Mouse (Mus musculus) retina, postnatal 1 day (tissue): ENCODE measurements at regions not wholly inside any gene's neighbourhood (a gene's known extent, or its start where the extent isn't known, plus 50 kb on each side); places are given as distances from the start of the nearest gene placed in this dataset.
A peak's percentile ranks its signal among the peaks of the same experiment; 100 is the strongest.

Experiments used
- DNase-seq: peaks from one replicate; pipeline ENCODE4 v3.0.0-alpha.2; 2012

GRCm38 (mm10) chr1:127009699-127010098 lies 179.1 kb upstream of the Nckap5 start:
- DNase-seq: no peak

GRCm38 (mm10) chr1:127001700-127002099 lies 171.1 kb upstream of the Nckap5 start:
- no peak for DNase-seq

GRCm38 (mm10) chr1:126993061-126993640 lies 162.6 kb upstream of the Nckap5 start:
- DNase-seq: peak; percentile 84

GRCm38 (mm10) chr1:126992441-126992840 lies 161.8 kb upstream of the Nckap5 start:
- no peak for DNase-seq

- peak; percentile 6 for DNase-seq
Observed at GRCm38 (mm10) chr1:126982805-126983204, 152.2 kb upstream of the Nckap5 start.

- no peak for DNase-seq
Observed at GRCm38 (mm10) chr1:126980311-126980710, 149.7 kb upstream of the Nckap5 start.

GRCm38 (mm10) chr1:126973871-126974270 lies 143.3 kb upstream of the Nckap5 start:
- no peak for DNase-seq

- DNase-seq: peak; percentile 35
Observed at GRCm38 (mm10) chr1:126971777-126972421, 141.3 kb upstream of the Nckap5 start.

- DNase-seq: no peak
Observed at GRCm38 (mm10) chr1:126971118-126971517, 140.5 kb upstream of the Nckap5 start.

GRCm38 (mm10) chr1:126966394-126966793 lies 135.8 kb upstream of the Nckap5 start:
- DNase-seq: peak; percentile 16

GRCm38 (mm10) chr1:126955839-126956720 lies 125.5 kb upstream of the Nckap5 start:
- DNase-seq: no peak

- no peak for DNase-seq
Observed at GRCm38 (mm10) chr1:126947860-126948259, 117.3 kb upstream of the Nckap5 start.

- peak; percentile 32 for DNase-seq
Observed at GRCm38 (mm10) chr1:126932658-126933057, 102.1 kb upstream of the Nckap5 start.

- DNase-seq: peak; percentile 84
Observed at GRCm38 (mm10) chr1:126931754-126932153, 101.2 kb upstream of the Nckap5 start.

- DNase-seq: no peak
Observed at GRCm38 (mm10) chr1:126931093-126931492, 100.5 kb upstream of the Nckap5 start.

- no peak for DNase-seq
Observed at GRCm38 (mm10) chr1:126930611-126931010, 100.0 kb upstream of the Nckap5 start.

- DNase-seq: peak; percentile 70
Observed at GRCm38 (mm10) chr1:126929666-126930065, 99.1 kb upstream of the Nckap5 start.

- DNase-seq: peak; percentile 36
Observed at GRCm38 (mm10) chr1:126928186-126928585, 97.6 kb upstream of the Nckap5 start.

- DNase-seq: peak; percentile 52
Observed at GRCm38 (mm10) chr1:126925150-126926035, 94.8 kb upstream of the Nckap5 start.

GRCm38 (mm10) chr1:126923981-126924380 lies 93.4 kb upstream of the Nckap5 start:
- DNase-seq: no peak

GRCm38 (mm10) chr1:126922231-126922630 lies 91.6 kb upstream of the Nckap5 start:
- DNase-seq: no peak

- no peak for DNase-seq
Observed at GRCm38 (mm10) chr1:126918876-126919275, 88.3 kb upstream of the Nckap5 start.

- DNase-seq: no peak
Observed at GRCm38 (mm10) chr1:126917872-126918271, 87.3 kb upstream of the Nckap5 start.
